Mouse (Mus musculus): ENCODE data around the gene Slc17a1. TPM values are rescaled to one million over a fixed set of nuclear protein-coding genes. Genes with fewer than 3 reads are reported as not detected.

Slc17a1 gene
- total and polyA plus RNA-seq, 2 experiments from 2014 or later, result not detected

DNA sequence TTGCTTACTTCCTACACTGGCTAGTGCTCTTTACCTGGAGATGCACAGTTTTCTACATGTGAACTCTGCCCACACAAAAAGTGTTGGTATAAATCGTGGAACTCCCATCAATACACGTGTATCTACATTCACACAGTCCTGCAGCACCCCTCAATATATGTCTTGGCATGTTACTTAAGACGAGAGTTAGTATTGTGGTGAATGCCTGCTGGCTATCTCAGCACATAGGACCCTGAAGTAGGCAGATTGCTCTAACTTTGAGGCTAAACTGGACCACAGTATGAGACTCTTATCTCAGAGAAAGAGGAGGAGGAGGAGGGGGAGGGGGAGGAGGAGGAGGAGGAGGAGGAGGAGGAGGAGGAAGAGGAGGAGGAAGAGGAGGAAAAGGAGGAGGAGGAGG is 11.6 kb downstream of the Slc17a1 start:
- no peaks in the 10 kb centered on the region for H3K27me3 ChIP-seq (ENCODE audit: insufficient read depth, low read length)
- H3K4me1 ChIP-seq (ENCODE audit: insufficient read depth, low read length), result no peaks in the 10 kb centered on the region
- DNase-seq (ENCODE audit: low spot score) (no peak), ATAC-seq (ENCODE audit: low FRiP score) (no peak)
- H3K4me2 ChIP-seq (ENCODE audit: low read depth, low read length, poor library complexity, severe bottlenecking), result no peak overlapping the region
- no peak overlapping the region for H3K4me3 ChIP-seq (ENCODE audit: low read depth, low read length)
- TF ChIP-seq CTCF (IDR thresholded peaks at IDR 0.05), result no peak
- H3K9ac ChIP-seq (replicated peaks; ENCODE audit: low read length, poor library complexity, severe bottlenecking), result no peak overlapping the region
- H3K27ac ChIP-seq (ENCODE audit: low read depth, low read length), result no peak overlapping the region
- WGBS, result 77% methylated on average over 3 of the region's 3 CpGs
- no peaks in the 10 kb centered on the region for H3K36me3 ChIP-seq (ENCODE audit: insufficient read depth, low read length)
- H3K9me3 ChIP-seq (ENCODE audit: low read length), result no peaks in the 10 kb centered on the region

DNA sequence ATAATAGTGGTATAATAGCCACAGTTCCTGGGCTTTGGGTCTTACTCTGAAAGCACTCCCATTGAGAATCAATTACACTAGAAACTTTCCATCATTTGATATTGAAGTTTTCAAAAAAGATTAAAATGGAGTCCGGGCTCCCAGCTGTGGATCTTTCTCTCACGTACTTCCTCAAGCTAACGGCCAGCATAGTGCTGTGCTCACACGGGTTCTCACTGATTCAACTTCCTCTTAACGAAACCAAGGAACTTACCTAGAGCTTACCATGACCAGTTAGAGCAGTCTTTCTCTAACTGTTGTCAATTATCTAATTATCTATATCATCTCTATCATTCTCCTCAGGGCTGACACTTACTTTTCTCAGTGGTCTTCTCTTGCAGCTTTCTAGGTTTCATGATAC is 12.1 kb downstream of the Slc17a1 start:
- H3K4me3 ChIP-seq (ENCODE audit: low read depth, low read length), result no peak overlapping the region
- TF ChIP-seq CTCF (IDR thresholded peaks at IDR 0.05), result no peak
- no peaks in the 10 kb centered on the region for H3K9me3 ChIP-seq (ENCODE audit: low read length)
- no peak for DNase-seq (ENCODE audit: low spot score)
- no peak overlapping the region for H3K27ac ChIP-seq (ENCODE audit: low read depth, low read length)
- ATAC-seq (ENCODE audit: low FRiP score), result no peak
- no peaks in the 10 kb centered on the region for H3K4me1 ChIP-seq (ENCODE audit: insufficient read depth, low read length)
- 84% methylated on average over 5 of the region's 5 CpGs for WGBS
- H3K9ac ChIP-seq (replicated peaks; ENCODE audit: low read length, poor library complexity, severe bottlenecking), result no peak overlapping the region
- H3K27me3 ChIP-seq (ENCODE audit: insufficient read depth, low read length), result no peaks in the 10 kb centered on the region
- H3K36me3 ChIP-seq (ENCODE audit: insufficient read depth, low read length), result no peaks in the 10 kb centered on the region
- no peak overlapping the region for H3K4me2 ChIP-seq (ENCODE audit: low read depth, low read length, poor library complexity, severe bottlenecking)

DNA sequence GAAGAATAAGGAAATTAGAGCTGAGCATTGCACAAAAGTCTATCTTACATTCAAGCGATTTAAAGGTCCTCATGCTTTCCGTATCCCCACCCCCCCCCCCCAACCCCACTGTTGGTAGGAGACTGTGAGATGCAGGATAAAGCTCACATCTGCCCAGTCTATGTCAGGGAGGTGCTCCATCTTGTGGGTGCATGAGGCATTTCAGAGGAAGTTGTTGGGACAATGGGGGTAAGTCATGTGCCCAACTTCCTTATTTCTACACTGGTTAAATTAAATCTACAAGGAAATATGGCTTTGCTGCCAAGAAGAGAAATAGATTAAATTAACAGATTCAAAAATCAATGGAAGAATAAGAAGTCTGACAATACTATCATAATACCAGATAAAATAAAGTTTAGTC is 18.0 kb downstream of the Slc17a1 start:
- H3K27ac ChIP-seq (ENCODE audit: low read depth, low read length), result no peak overlapping the region
- peak; percentile 24 for DNase-seq (ENCODE audit: low spot score)
- H3K9ac ChIP-seq (replicated peaks; ENCODE audit: low read length, poor library complexity, severe bottlenecking), result no peak overlapping the region
- TF ChIP-seq CTCF (IDR thresholded peaks at IDR 0.05), result peak; percentile 62
- H3K4me3 ChIP-seq (ENCODE audit: low read depth, low read length), result no peak overlapping the region
- H3K36me3 ChIP-seq (ENCODE audit: insufficient read depth, low read length), result no peaks in the 10 kb centered on the region
- H3K9me3 ChIP-seq (ENCODE audit: low read length), result no peaks in the 10 kb centered on the region
- H3K27me3 ChIP-seq (ENCODE audit: insufficient read depth, low read length), result no peaks in the 10 kb centered on the region
- H3K4me2 ChIP-seq (ENCODE audit: low read depth, low read length, poor library complexity, severe bottlenecking), result no peak overlapping the region
- ATAC-seq (ENCODE audit: low FRiP score), result no peak
- WGBS, result 31% methylated on average over 2 of the region's 2 CpGs
- H3K4me1 ChIP-seq (ENCODE audit: insufficient read depth, low read length), result no peaks in the 10 kb centered on the region

DNA sequence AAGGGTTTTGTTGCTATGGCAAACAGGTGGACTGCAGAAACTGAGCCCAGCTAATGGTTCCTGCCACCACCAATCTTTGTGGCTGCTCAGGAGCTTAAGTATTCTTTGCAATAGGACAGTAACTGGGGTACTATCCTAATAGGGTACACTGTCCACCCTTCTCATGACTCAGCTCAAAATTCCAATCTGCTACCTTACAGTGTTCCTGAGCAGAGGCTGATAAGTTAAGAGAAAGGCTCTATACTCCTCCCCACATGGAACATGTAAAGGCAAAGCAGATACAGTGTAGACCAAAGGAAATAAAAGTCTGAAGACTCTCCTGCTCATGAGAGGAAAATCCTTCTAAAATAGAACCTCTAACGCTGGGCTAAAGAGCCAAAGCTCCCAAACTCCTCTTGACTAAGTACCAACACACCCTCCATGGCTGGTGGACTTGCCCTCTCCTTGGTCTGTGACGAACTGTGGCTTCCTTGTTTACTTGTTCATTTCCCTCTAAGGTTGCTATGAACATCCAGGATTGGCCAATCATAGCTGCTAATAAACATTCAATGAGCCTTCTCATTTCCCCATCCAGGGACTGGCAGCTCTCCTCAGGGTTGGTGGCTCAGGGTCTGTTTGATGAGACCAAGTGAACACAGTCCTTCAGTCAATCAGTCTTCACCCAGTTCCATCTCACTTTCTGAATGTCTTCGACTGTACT is 19.6 kb downstream of the Slc17a1 start:
- TF ChIP-seq CTCF (IDR thresholded peaks at IDR 0.05), result no peak
- ATAC-seq (ENCODE audit: low FRiP score) (no peak), DNase-seq (ENCODE audit: low spot score) (no peak)
- no peak overlapping the region for H3K4me2 ChIP-seq (ENCODE audit: low read depth, low read length, poor library complexity, severe bottlenecking)
- no peak overlapping the region for H3K4me3 ChIP-seq (ENCODE audit: low read depth, low read length)
- 87% methylated on average over 3 of the region's 3 CpGs for WGBS
- H3K4me1 ChIP-seq (ENCODE audit: insufficient read depth, low read length), result no peaks in the 10 kb centered on the region
- no peaks in the 10 kb centered on the region for H3K36me3 ChIP-seq (ENCODE audit: insufficient read depth, low read length)
- H3K27ac ChIP-seq (ENCODE audit: low read depth, low read length), result no peak overlapping the region
- no peaks in the 10 kb centered on the region for H3K27me3 ChIP-seq (ENCODE audit: insufficient read depth, low read length)
- no peaks in the 10 kb centered on the region for H3K9me3 ChIP-seq (ENCODE audit: low read length)
- H3K9ac ChIP-seq (replicated peaks; ENCODE audit: low read length, poor library complexity, severe bottlenecking), result no peak overlapping the region

DNA sequence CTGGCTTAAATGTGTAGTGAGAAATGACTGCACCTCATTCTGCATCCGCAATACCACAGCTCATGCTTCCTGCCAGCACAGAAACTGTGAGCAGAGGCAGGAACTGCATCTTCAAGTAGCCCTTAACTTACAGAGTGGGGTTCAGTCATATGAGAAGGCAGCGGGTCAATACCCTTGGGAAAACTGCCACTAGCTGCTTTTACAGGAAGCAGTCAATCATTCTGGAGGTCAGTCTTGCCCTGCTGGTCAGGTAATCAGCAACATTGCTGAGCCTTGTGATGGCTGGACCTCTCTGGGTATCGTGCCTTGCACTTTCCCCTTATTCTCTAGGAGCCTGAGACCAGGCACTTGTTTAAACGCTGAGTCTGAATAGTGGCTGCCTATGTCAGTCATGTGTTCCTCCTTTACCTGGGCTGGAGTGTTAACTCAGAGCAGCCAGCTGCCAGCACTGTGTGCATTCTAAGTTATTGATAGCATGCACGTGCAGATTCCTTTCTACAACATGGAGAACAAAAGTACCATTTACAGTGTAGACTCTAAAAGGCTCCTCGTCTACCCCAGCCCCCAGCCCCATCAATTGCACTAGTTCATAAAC is 21.6 kb downstream of the Slc17a1 start:
- Histone ChIP-seq H3K27ac (ENCODE audit: low read depth, low read length) (no peak overlapping the region), H3K9ac (replicated peaks; ENCODE audit: low read length, poor library complexity, severe bottlenecking) (no peak overlapping the region), H3K4me3 (ENCODE audit: low read depth, low read length) (no peak overlapping the region), H3K4me1 (ENCODE audit: insufficient read depth, low read length) (no peaks in the 10 kb centered on the region), H3K36me3 (ENCODE audit: insufficient read depth, low read length) (no peaks in the 10 kb centered on the region), H3K27me3 (ENCODE audit: insufficient read depth, low read length) (no peaks in the 10 kb centered on the region), H3K9me3 (ENCODE audit: low read length) (no peaks in the 10 kb centered on the region), H3K4me2 (ENCODE audit: low read depth, low read length, poor library complexity, severe bottlenecking) (no peak overlapping the region)
- ATAC-seq (ENCODE audit: low FRiP score), result no peak
- no peak for DNase-seq (ENCODE audit: low spot score)
- 82% methylated on average over 6 of the region's 6 CpGs for WGBS
- TF ChIP-seq CTCF (IDR thresholded peaks at IDR 0.05), result no peak

DNA sequence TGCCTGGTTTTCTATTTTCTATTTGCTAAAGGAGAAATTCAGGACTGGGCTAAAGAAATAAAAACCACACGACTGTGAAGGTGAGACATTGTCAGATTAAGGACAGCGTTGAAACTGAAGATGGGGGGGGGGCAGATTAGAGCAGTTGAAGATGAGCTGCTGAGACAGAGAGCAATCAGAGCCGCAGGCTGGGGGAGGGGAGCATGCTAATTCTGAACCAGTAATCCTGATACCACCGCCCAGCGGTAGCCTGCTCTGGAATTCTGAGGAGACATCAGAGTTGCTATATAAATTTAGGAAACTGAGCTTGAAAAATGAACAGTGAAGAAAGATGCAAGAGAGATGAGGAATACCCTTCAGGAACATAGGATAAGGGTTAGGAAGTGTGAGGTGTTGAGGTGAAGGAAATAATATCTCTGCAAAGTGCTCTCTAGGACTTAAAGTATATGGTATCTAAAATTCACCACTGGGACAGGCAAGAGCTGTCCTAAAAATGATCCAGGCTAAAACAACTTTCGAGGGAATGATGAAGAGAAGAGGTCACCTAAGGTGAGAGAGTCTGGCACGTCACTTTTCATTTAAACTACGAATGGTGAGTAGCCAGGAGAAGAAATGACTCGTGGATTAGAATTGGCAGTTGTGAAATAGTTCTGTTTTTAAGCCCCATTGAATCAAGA is 25.2 kb downstream of the Slc17a1 start:
- Histone ChIP-seq H3K27me3 (ENCODE audit: insufficient read depth, low read length) (no peaks in the 10 kb centered on the region), H3K9ac (replicated peaks; ENCODE audit: low read length, poor library complexity, severe bottlenecking) (no peak overlapping the region), H3K9me3 (ENCODE audit: low read length) (no peaks in the 10 kb centered on the region), H3K27ac (ENCODE audit: low read depth, low read length) (no peak overlapping the region), H3K4me3 (ENCODE audit: low read depth, low read length) (no peak overlapping the region), H3K36me3 (ENCODE audit: insufficient read depth, low read length) (no peaks in the 10 kb centered on the region), H3K4me2 (ENCODE audit: low read depth, low read length, poor library complexity, severe bottlenecking) (no peak overlapping the region), H3K4me1 (ENCODE audit: insufficient read depth, low read length) (no peaks in the 10 kb centered on the region)
- no peak for TF ChIP-seq CTCF (IDR thresholded peaks at IDR 0.05)
- no peak for DNase-seq (ENCODE audit: low spot score)
- WGBS, result 11% methylated on average over 9 of the region's 9 CpGs
- ATAC-seq (ENCODE audit: low FRiP score), result no peak

Data from midbrain, postnatal 0 days (tissue).